Mouse (Mus musculus) embryonic fibroblast, embryonic 13.5 days (primary cell): ENCODE results near the gene Syn3.

Experiments used
- CTCF ChIP-seq: IDR thresholded peaks from 2 replicates; pipeline ENCODE4 v1.5.1; 2011; ENCODE audit warnings: mild to moderate bottlenecking, control low read depth, low read length, moderate library complexity, borderline replicate concordance; ENCODE audit not compliant: insufficient read depth
- POLR2A ChIP-seq: IDR thresholded peaks from 2 replicates; pipeline ENCODE4 v1.6.1; 2011; ENCODE audit warnings: low read depth, mild to moderate bottlenecking, control low read depth, low read length, moderate library complexity

- TF ChIP-seq CTCF (no peak), POLR2A (no peak)
These were observed 424.6 kb downstream of the Syn3 start for GRCm38 (mm10) chr10:86074134-86074533.
